Mouse (Mus musculus): Measurements from ENCODE around the gene Kif23.

DNA sequence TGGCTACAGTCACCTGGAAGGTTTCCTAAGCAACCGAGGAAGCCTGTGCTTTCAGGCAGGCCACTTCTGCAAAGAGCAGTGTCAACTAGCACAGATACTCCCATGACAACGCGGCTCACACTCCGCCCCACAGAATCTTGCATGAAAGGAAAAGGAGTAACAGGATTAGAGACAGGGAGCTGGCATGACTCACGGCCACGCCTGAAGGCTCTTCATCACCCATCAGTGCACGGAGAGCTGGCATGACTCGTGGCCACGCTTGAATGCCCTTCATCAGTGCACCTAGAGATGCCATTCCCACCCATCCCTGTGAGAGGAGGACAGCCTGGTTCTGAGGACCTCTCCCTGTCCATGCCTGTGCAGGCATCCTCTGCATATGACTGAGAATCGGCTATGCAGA, 20.8 kb upstream of the Kif23 start:
- TF ChIP-seq EP300 (IDR thresholded peaks at IDR 0.05; ENCODE audit: insufficient read depth, low read depth, low read length) = no peak
- no peak for TF ChIP-seq POLR2A (IDR thresholded peaks at IDR 0.05; ENCODE audit: insufficient read depth, low read length)
- TF ChIP-seq CTCF (IDR thresholded peaks at IDR 0.05; ENCODE audit: low read depth, low read length) = no peak
